Mouse (Mus musculus) lung, adult 2 months (tissue): ENCODE measurements at regions not wholly inside any gene's neighbourhood (a gene's known extent, or its start where the extent isn't known, plus 50 kb on each side); places are given as distances from the start of the nearest gene placed in this dataset.

ENCODE experiments used
- CTCF ChIP-seq: fragments of 200-500 bp; IDR thresholded peaks from 2 replicates; pipeline ENCODE4 v1.5.1; 2011; ENCODE audit warnings: mild to moderate bottlenecking, low read length, control low read depth; ENCODE audit not compliant: insufficient read depth
- POLR2A ChIP-seq: fragments of 200-500 bp; IDR thresholded peaks from 2 replicates; pipeline ENCODE4 v1.6.1; 2011; ENCODE audit warnings: low read depth, mild to moderate bottlenecking, control low read depth, low read length, borderline replicate concordance; ENCODE audit errors: extremely low read depth

- TF ChIP-seq POLR2A, result no peak
- TF ChIP-seq CTCF, result no peak
Observed at GRCm38 (mm10) chr15:11612416-11612815, 213.0 kb upstream of the Tars start.
